Mouse (Mus musculus): ENCODE measurements around the gene Basp1. TPM values are rescaled to one million over a fixed set of nuclear protein-coding genes. Genes with fewer than 3 reads are reported as not detected.
A peak's percentile ranks its signal among the peaks of the same experiment; 100 is the strongest.

The Basp1 gene
- polyA plus RNA-seq, 1 experiment: 110 TPM

DNA sequence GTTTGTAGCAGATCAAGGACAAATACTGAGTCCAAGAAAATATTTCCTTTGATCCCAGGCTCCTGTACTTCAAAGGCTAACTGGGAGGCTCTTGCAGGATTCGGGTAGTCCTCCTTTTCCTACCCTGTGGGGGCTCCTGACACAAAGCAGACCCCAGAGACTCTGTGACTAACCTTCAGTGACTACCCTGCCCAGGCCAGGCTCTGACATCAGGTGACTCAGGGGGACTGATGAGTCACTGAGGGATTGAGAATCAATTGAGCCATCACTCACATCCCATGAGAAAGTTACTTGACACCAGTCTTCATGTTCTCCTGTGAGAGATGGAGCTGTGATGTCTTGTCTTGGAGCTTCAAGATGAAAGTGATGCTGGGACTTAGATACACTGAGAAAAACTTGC, 35.8 kb upstream of the Basp1 start:
- Histone ChIP-seq H3K36me3 (ENCODE audit: control insufficient read depth, insufficient read depth, low read length, poor library complexity, severe bottlenecking) (no peaks in the 10 kb centered on the region), H3K9me3 (replicated peaks; ENCODE audit: control insufficient read depth, insufficient read depth, low read length, poor library complexity, severe bottlenecking) (no peaks in the 10 kb centered on the region), H3K9ac (ENCODE audit: low read depth, poor library complexity, severe bottlenecking) (no peak overlapping the region), H3K4me1 (ENCODE audit: control insufficient read depth, insufficient read depth, low read length) (no peaks in the 10 kb centered on the region), H3K27me3 (ENCODE audit: control insufficient read depth, insufficient read depth, low read length, poor library complexity, severe bottlenecking) (no peaks in the 10 kb centered on the region), H3K27ac (ENCODE audit: insufficient read depth, low read length) (no peak overlapping the region), H3K4me3 (ENCODE audit: low read depth, low read length) (no peak overlapping the region)
- TF ChIP-seq POLR2A (IDR thresholded peaks at IDR 0.05; ENCODE audit: insufficient read depth, low read length): no peak
- TF ChIP-seq CTCF (IDR thresholded peaks at IDR 0.05; ENCODE audit: low read depth, low read length): no peak
- TF ChIP-seq EP300 (IDR thresholded peaks at IDR 0.05; ENCODE audit: insufficient read depth, low read depth, low read length): no peak

DNA sequence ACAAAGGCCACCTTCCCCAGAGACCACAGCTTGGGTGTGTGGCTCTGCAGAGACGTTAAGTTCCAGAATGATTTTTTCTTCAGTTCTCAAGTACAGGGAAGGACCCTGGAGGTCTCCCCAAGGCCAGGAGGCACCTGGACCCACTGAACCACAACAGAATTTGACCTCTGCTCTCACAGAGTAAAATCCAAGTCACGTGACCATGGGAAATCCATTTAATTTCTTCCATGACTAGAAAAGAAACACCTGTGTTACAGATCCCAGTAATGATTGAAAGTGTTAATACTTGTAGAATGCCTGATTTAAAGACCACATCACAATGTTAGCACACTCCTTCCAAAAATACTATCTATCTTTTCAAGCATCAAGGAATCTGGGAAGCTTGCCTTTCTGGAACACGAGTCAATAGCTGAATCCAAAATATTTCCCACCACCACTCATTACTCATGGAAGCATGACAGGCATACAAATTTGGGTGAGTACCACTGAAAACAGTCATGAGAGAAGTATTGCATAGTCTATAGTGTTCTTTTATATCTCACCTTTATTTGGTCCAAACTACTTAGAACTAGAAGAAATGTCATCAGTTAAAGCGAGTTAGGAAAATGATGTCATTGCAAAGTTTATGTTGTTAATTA, 35.3 kb upstream of the Basp1 start:
- Histone ChIP-seq H3K9ac (ENCODE audit: low read depth, poor library complexity, severe bottlenecking) (no peak overlapping the region), H3K27ac (ENCODE audit: insufficient read depth, low read length) (no peak overlapping the region), H3K9me3 (replicated peaks; ENCODE audit: control insufficient read depth, insufficient read depth, low read length, poor library complexity, severe bottlenecking) (no peaks in the 10 kb centered on the region), H3K36me3 (ENCODE audit: control insufficient read depth, insufficient read depth, low read length, poor library complexity, severe bottlenecking) (no peaks in the 10 kb centered on the region), H3K27me3 (ENCODE audit: control insufficient read depth, insufficient read depth, low read length, poor library complexity, severe bottlenecking) (no peaks in the 10 kb centered on the region), H3K4me3 (ENCODE audit: low read depth, low read length) (no peak overlapping the region), H3K4me1 (ENCODE audit: control insufficient read depth, insufficient read depth, low read length) (no peaks in the 10 kb centered on the region)
- no peak for TF ChIP-seq EP300 (IDR thresholded peaks at IDR 0.05; ENCODE audit: insufficient read depth, low read depth, low read length)
- TF ChIP-seq CTCF (IDR thresholded peaks at IDR 0.05; ENCODE audit: low read depth, low read length): no peak
- no peak for TF ChIP-seq POLR2A (IDR thresholded peaks at IDR 0.05; ENCODE audit: insufficient read depth, low read length)

DNA sequence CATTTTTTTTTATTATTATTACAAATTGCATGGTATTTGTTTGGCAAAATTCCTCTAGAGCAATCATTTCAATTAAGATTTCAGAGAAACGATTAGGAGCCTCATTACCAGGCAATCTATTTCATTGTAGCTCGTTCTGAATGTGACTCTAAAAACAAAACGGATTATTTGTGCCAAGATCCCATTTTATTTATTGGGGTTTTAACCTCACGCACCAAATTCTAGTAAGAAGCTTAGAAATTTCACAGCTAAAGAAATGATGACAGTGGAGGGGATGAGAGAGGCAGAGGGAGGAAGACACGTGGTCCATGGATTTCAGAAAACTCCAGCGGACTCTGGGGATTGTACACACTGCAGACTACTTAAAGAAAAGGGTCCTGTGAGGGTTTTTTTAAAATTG, 33.6 kb upstream of the Basp1 start:
- no peak overlapping the region for H3K27ac ChIP-seq (ENCODE audit: insufficient read depth, low read length)
- H3K27me3 ChIP-seq (ENCODE audit: control insufficient read depth, insufficient read depth, low read length, poor library complexity, severe bottlenecking): no peaks in the 10 kb centered on the region
- no peaks in the 10 kb centered on the region for H3K36me3 ChIP-seq (ENCODE audit: control insufficient read depth, insufficient read depth, low read length, poor library complexity, severe bottlenecking)
- no peak overlapping the region for H3K9ac ChIP-seq (ENCODE audit: low read depth, poor library complexity, severe bottlenecking)
- H3K4me1 ChIP-seq (ENCODE audit: control insufficient read depth, insufficient read depth, low read length): no peaks in the 10 kb centered on the region
- no peaks in the 10 kb centered on the region for H3K9me3 ChIP-seq (replicated peaks; ENCODE audit: control insufficient read depth, insufficient read depth, low read length, poor library complexity, severe bottlenecking)
- no peak for TF ChIP-seq EP300 (IDR thresholded peaks at IDR 0.05; ENCODE audit: insufficient read depth, low read depth, low read length)
- no peak for TF ChIP-seq POLR2A (IDR thresholded peaks at IDR 0.05; ENCODE audit: insufficient read depth, low read length)
- no peak for TF ChIP-seq CTCF (IDR thresholded peaks at IDR 0.05; ENCODE audit: low read depth, low read length)
- no peak overlapping the region for H3K4me3 ChIP-seq (ENCODE audit: low read depth, low read length)

DNA sequence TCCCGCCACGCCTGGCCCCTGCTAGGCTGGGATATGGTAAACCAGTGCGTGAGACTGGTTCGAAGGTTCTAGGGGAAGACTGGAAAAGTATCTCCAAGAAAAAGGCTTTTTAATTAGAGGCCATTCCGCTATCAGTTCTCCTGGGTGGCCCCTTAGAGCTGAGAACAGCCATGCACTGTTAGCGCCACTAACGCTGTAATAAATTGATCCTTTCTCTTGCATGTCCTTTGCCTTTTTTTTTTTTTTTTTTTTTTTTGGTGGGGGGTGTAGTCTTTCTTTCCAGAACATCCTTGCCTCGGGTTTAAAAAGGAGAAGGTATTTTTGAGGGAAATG, 32.6 kb upstream of the Basp1 start:
- H3K4me3 ChIP-seq (ENCODE audit: low read depth, low read length): no peak overlapping the region
- peak overlapping the region; percentile 18 for H3K9ac ChIP-seq (ENCODE audit: low read depth, poor library complexity, severe bottlenecking)
- no peaks in the 10 kb centered on the region for H3K4me1 ChIP-seq (ENCODE audit: control insufficient read depth, insufficient read depth, low read length)
- TF ChIP-seq POLR2A (IDR thresholded peaks at IDR 0.05; ENCODE audit: insufficient read depth, low read length) (no peak), EP300 (IDR thresholded peaks at IDR 0.05; ENCODE audit: insufficient read depth, low read depth, low read length) (no peak), CTCF (IDR thresholded peaks at IDR 0.05; ENCODE audit: low read depth, low read length) (no peak)
- H3K27me3 ChIP-seq (ENCODE audit: control insufficient read depth, insufficient read depth, low read length, poor library complexity, severe bottlenecking): no peaks in the 10 kb centered on the region
- H3K27ac ChIP-seq (ENCODE audit: insufficient read depth, low read length): no peak overlapping the region
- no peaks in the 10 kb centered on the region for H3K9me3 ChIP-seq (replicated peaks; ENCODE audit: control insufficient read depth, insufficient read depth, low read length, poor library complexity, severe bottlenecking)
- no peaks in the 10 kb centered on the region for H3K36me3 ChIP-seq (ENCODE audit: control insufficient read depth, insufficient read depth, low read length, poor library complexity, severe bottlenecking)

DNA sequence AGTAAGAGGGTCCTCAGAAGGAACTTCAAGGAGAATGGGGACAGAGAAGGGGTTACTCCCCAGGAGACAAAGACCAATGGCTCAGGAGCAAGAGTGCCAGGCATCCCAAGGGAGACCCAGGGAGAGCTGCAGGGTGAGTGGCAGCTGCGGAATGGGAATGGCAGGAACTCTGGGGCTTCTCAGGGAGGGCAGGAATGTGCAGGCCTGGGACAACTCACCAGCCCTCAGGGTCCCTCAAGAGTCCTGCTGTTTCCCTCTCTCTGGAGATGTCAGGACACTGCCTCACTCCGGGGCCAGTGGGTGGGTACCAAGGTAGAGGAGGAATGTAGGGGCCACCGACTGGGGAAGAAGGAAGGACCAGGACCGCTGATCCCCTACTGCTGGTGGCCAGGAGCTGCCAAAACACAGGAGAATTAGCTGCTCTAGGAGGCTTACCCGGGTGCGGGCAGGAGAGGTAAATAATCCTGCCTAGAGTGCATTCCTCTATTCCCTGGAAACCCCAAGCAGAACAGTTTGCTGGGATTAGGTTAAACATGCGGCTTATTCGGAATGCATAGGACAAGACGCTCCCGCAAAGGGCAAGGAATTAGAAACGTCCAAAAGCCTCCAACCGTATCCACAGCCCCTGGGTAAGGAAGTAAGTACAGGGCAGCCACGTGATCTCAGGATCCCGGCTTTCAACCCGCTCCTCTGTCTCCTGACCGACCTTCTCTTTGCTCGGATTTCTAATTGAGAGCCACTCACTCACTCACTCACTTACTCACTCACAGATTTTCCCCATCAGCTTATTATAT, 32.0 kb upstream of the Basp1 start:
- H3K4me1 ChIP-seq (ENCODE audit: control insufficient read depth, insufficient read depth, low read length): no peaks in the 10 kb centered on the region
- peak overlapping the region; percentile 18 for H3K9ac ChIP-seq (ENCODE audit: low read depth, poor library complexity, severe bottlenecking)
- TF ChIP-seq POLR2A (IDR thresholded peaks at IDR 0.05; ENCODE audit: insufficient read depth, low read length) (no peak), EP300 (IDR thresholded peaks at IDR 0.05; ENCODE audit: insufficient read depth, low read depth, low read length) (no peak), CTCF (IDR thresholded peaks at IDR 0.05; ENCODE audit: low read depth, low read length) (no peak)
- H3K4me3 ChIP-seq (ENCODE audit: low read depth, low read length): peak overlapping the region; percentile 23; the same call in 1 of the 2 replicates
- H3K9me3 ChIP-seq (replicated peaks; ENCODE audit: control insufficient read depth, insufficient read depth, low read length, poor library complexity, severe bottlenecking): no peaks in the 10 kb centered on the region
- H3K36me3 ChIP-seq (ENCODE audit: control insufficient read depth, insufficient read depth, low read length, poor library complexity, severe bottlenecking): no peaks in the 10 kb centered on the region
- no peak overlapping the region for H3K27ac ChIP-seq (ENCODE audit: insufficient read depth, low read length)
- no peaks in the 10 kb centered on the region for H3K27me3 ChIP-seq (ENCODE audit: control insufficient read depth, insufficient read depth, low read length, poor library complexity, severe bottlenecking)

DNA sequence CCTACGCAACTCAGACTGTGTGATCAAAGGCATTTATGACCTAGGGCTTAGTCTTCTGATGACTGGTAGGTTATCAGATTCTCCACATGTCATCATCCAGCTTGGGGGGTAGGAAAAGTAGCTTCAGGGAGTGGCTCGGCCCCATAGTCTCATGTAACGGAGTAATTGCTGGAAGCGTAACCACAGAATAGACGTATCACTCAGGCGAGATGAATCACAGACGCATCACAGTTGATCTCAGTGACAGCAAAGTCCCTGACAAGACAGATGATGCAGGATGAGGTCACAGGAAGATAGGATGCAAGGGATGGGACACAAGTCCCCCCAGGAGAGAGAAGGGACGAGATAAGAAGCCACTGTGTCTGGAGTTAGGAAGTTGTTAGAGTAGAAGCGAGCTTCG, 30.6 kb upstream of the Basp1 start:
- Histone ChIP-seq H3K9me3 (replicated peaks; ENCODE audit: control insufficient read depth, insufficient read depth, low read length, poor library complexity, severe bottlenecking) (no peaks in the 10 kb centered on the region), H3K36me3 (ENCODE audit: control insufficient read depth, insufficient read depth, low read length, poor library complexity, severe bottlenecking) (no peaks in the 10 kb centered on the region), H3K27ac (ENCODE audit: insufficient read depth, low read length) (no peak overlapping the region), H3K4me1 (ENCODE audit: control insufficient read depth, insufficient read depth, low read length) (no peaks in the 10 kb centered on the region), H3K9ac (ENCODE audit: low read depth, poor library complexity, severe bottlenecking) (no peak overlapping the region), H3K27me3 (ENCODE audit: control insufficient read depth, insufficient read depth, low read length, poor library complexity, severe bottlenecking) (no peaks in the 10 kb centered on the region), H3K4me3 (ENCODE audit: low read depth, low read length) (no peak overlapping the region)
- TF ChIP-seq EP300 (IDR thresholded peaks at IDR 0.05; ENCODE audit: insufficient read depth, low read depth, low read length) (no peak), POLR2A (IDR thresholded peaks at IDR 0.05; ENCODE audit: insufficient read depth, low read length) (no peak)
